Mouse (Mus musculus): ENCODE measurements around the gene Slc39a11.

DNA sequence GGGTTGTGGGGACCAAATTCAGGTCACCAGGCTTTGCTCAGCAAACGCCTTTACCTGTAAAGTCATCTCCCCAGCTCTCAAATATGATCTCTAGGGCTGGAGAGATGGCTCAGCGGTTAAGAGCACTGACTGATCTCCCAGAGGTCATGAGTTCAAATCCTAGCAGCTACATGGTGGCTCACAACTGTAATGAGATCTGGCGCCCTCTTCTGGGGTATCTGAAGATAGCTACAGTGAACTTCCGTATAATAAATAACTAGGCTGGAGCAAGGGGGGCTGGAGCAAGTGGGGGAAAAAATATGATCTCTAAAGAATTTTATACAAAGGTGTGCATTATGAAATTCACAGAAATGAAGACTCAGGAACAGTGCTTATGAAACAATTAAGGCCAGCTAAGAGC is 22.1 kb downstream of the Slc39a11 start:
- peak; percentile 57 for TF ChIP-seq CTCF (IDR thresholded peaks at IDR 0.05)
- TF ChIP-seq EP300 (IDR thresholded peaks at IDR 0.05): no peak

Data from lung, postnatal 0 days (tissue).